9 mouse cellular contexts compared by ENCODE assay signal in genomic region chr2:174599071-174599635, GRCm38 (mm10). TPM values are rescaled to one million over a fixed set of nuclear protein-coding genes. Genes with fewer than 3 reads are reported as not detected.
A peak's percentile ranks its signal among the peaks of the same experiment; 100 is the strongest.
DNase-seq lines count a peak whose midpoint lies in the region; ATAC-seq and TF ChIP-seq lines count a peak whose summit lies in the region.
"Had no signal": no experiment of that assay in that cellular context is flagged by ENCODE, and none has a peak within 500 bp of the region (broad histone marks: within the 10 kb centered on the region; RNA-seq: fewer than 3 reads in every experiment).

No protein-coding gene starts in this region.

- H3K27me3 ChIP-seq in hindbrain, embryonic 11.5 days (ENCODE audit: control insufficient read depth, insufficient read depth, low read length), result no peaks in the 10 kb centered on the region
- no peaks in the 10 kb centered on the region for H3K27me3 ChIP-seq in hindbrain, embryonic 12.5 days
- H3K27me3 ChIP-seq in lung, embryonic 15.5 days, result no peaks in the 10 kb centered on the region
- no peaks in the 10 kb centered on the region for H3K27me3 ChIP-seq in embryonic facial prominence, embryonic 12.5 days
- no peaks in the 10 kb centered on the region for H3K27me3 ChIP-seq in small intestine, adult 2 months (ENCODE audit: control insufficient read depth, insufficient read depth, low read length)
- H3K27me3 ChIP-seq in midbrain, embryonic 15.5 days (replicated peaks), result no peaks in the 10 kb centered on the region
- H3K27me3 ChIP-seq: hindbrain, embryonic 15.5 days; limb, embryonic 13.5 days had no signal

- H3K9ac ChIP-seq in hindbrain, embryonic 11.5 days (ENCODE audit: low read depth, low read length), result no peak overlapping the region
- no peak overlapping the region for H3K9ac ChIP-seq in hindbrain, embryonic 12.5 days
- no peak overlapping the region for H3K9ac ChIP-seq in lung, embryonic 15.5 days
- H3K9ac ChIP-seq in embryonic facial prominence, embryonic 12.5 days, result no peak overlapping the region
- H3K9ac ChIP-seq in midbrain, embryonic 15.5 days, result no peak overlapping the region
- H3K9ac ChIP-seq: hindbrain, embryonic 15.5 days; limb, embryonic 13.5 days had no signal

- H3K4me2 ChIP-seq in hindbrain, embryonic 11.5 days (replicated peaks; ENCODE audit: low read depth, low read length), result no peak overlapping the region
- H3K4me2 ChIP-seq in hindbrain, embryonic 12.5 days (replicated peaks), result no peak overlapping the region
- no peak overlapping the region for H3K4me2 ChIP-seq in lung, embryonic 15.5 days
- H3K4me2 ChIP-seq in embryonic facial prominence, embryonic 12.5 days (replicated peaks), result 0 out of 2 replicates have a peak overlapping the region, but pooled peaks have one; percentile 13
- H3K4me2 ChIP-seq in midbrain, embryonic 15.5 days, result no peak overlapping the region
- H3K4me2 ChIP-seq: hindbrain, embryonic 15.5 days; limb, embryonic 13.5 days had no signal

- no peak for DNase-seq in hindbrain, embryonic 11.5 days (ENCODE audit: low spot score)
- no peak for DNase-seq in lung, adult 18-20 months

- no peak for TF ChIP-seq POLR2A in small intestine, adult 2 months (IDR thresholded peaks at IDR 0.05; ENCODE audit: low read depth, low read length)

- no peak for TF ChIP-seq CTCF in small intestine, adult 2 months (IDR thresholded peaks at IDR 0.05; ENCODE audit: extremely low read depth, insufficient read length, insufficient replicate concordance, low read depth, low read length)

- H3K27ac ChIP-seq in hindbrain, embryonic 11.5 days (ENCODE audit: low read depth, low read length), result no peak overlapping the region
- H3K27ac ChIP-seq in hindbrain, embryonic 12.5 days, result no peak overlapping the region
- H3K27ac ChIP-seq in lung, embryonic 15.5 days, result peak overlapping the region; percentile 65
- peak overlapping the region; percentile 72; the same call in 1 of the 2 replicates for H3K27ac ChIP-seq in embryonic facial prominence, embryonic 12.5 days
- H3K27ac ChIP-seq in small intestine, adult 2 months (ENCODE audit: insufficient read depth, low read depth, low read length), result no peak overlapping the region
- no peak overlapping the region for H3K27ac ChIP-seq in midbrain, embryonic 15.5 days
- H3K27ac ChIP-seq: hindbrain, embryonic 15.5 days; limb, embryonic 13.5 days had no signal

- H3K4me3 ChIP-seq in hindbrain, embryonic 11.5 days (ENCODE audit: low read depth, low read length), result no peak overlapping the region
- H3K4me3 ChIP-seq in hindbrain, embryonic 12.5 days, result no peak overlapping the region
- H3K4me3 ChIP-seq in lung, embryonic 15.5 days, result no peak overlapping the region
- no peak overlapping the region for H3K4me3 ChIP-seq in embryonic facial prominence, embryonic 12.5 days
- peak overlapping the region; percentile 31 for H3K4me3 ChIP-seq in small intestine, adult 2 months (ENCODE audit: low read depth, low read length)
- H3K4me3 ChIP-seq in midbrain, embryonic 15.5 days, result no peak overlapping the region
- H3K4me3 ChIP-seq: hindbrain, embryonic 15.5 days; limb, embryonic 13.5 days had no signal

- H3K9me3 ChIP-seq in hindbrain, embryonic 11.5 days (ENCODE audit: control insufficient read depth, low read length), result no peaks in the 10 kb centered on the region
- no peaks in the 10 kb centered on the region for H3K9me3 ChIP-seq in hindbrain, embryonic 12.5 days (replicated peaks)
- H3K9me3 ChIP-seq in lung, embryonic 15.5 days, result no peaks in the 10 kb centered on the region
- no peaks in the 10 kb centered on the region for H3K9me3 ChIP-seq in embryonic facial prominence, embryonic 12.5 days
- H3K9me3 ChIP-seq in midbrain, embryonic 15.5 days, result no peaks in the 10 kb centered on the region
- H3K9me3 ChIP-seq: hindbrain, embryonic 15.5 days; limb, embryonic 13.5 days had no signal

- H3K36me3 ChIP-seq in hindbrain, embryonic 11.5 days (ENCODE audit: control insufficient read depth, insufficient read depth, low read length), result no peaks in the 10 kb centered on the region
- H3K36me3 ChIP-seq in hindbrain, embryonic 12.5 days, result no peaks in the 10 kb centered on the region
- no peaks in the 10 kb centered on the region for H3K36me3 ChIP-seq in lung, embryonic 15.5 days
- H3K36me3 ChIP-seq in embryonic facial prominence, embryonic 12.5 days, result no peaks in the 10 kb centered on the region
- no peaks in the 10 kb centered on the region for H3K36me3 ChIP-seq in small intestine, adult 2 months (ENCODE audit: control insufficient read depth, insufficient read depth, low read length)
- no peaks in the 10 kb centered on the region for H3K36me3 ChIP-seq in midbrain, embryonic 15.5 days (replicated peaks)
- H3K36me3 ChIP-seq: hindbrain, embryonic 15.5 days; limb, embryonic 13.5 days had no signal

- ATAC-seq in hindbrain, embryonic 11.5 days (ENCODE audit: low FRiP score), result peak; percentile 19; the same call in 1 of the 2 replicates
- no peak for ATAC-seq in hindbrain, embryonic 12.5 days (ENCODE audit: low FRiP score)
- ATAC-seq in lung, embryonic 15.5 days (ENCODE audit: borderline replicate concordance, extremely low read depth, low FRiP score, low TSS enrichment), result peak; percentile 30; the same call in 1 of the 2 replicates
- peak; percentile 30; the same call in 1 of the 2 replicates for ATAC-seq in embryonic facial prominence, embryonic 12.5 days (ENCODE audit: insufficient number of reproducible peaks, insufficient read depth, low FRiP score, low TSS enrichment)
- ATAC-seq in midbrain, embryonic 15.5 days (replicated peaks), result no peak

- no peaks in the 10 kb centered on the region for H3K4me1 ChIP-seq in hindbrain, embryonic 11.5 days (replicated peaks; ENCODE audit: control insufficient read depth, insufficient read depth, low read length)
- peaks cover 5% of the 10 kb centered on the region; the same call in 1 of the 2 replicates for H3K4me1 ChIP-seq in hindbrain, embryonic 12.5 days
- peaks cover 4% of the 10 kb centered on the region; the same call in 1 of the 2 replicates for H3K4me1 ChIP-seq in lung, embryonic 15.5 days
- H3K4me1 ChIP-seq in embryonic facial prominence, embryonic 12.5 days, result peaks cover 31% of the 10 kb centered on the region
- H3K4me1 ChIP-seq in small intestine, adult 2 months (ENCODE audit: control insufficient read depth, insufficient read depth, insufficient read length, low read length), result no peaks in the 10 kb centered on the region; the same call in 1 of the 2 replicates
- no peaks in the 10 kb centered on the region for H3K4me1 ChIP-seq in midbrain, embryonic 15.5 days
- H3K4me1 ChIP-seq: hindbrain, embryonic 15.5 days had no signal

- WGBS in hindbrain, embryonic 11.5 days, result 85% methylated on average over 9 of the region's 9 CpGs
- 80% methylated on average over 9 of the region's 9 CpGs for WGBS in hindbrain, embryonic 12.5 days
- 61% methylated on average over 9 of the region's 9 CpGs for WGBS in lung, embryonic 15.5 days
- WGBS in embryonic facial prominence, embryonic 12.5 days, result 40% methylated on average over 9 of the region's 9 CpGs
- 78% methylated on average over 9 of the region's 9 CpGs for WGBS in small intestine, adult 2 months
- 85% methylated on average over 9 of the region's 9 CpGs for WGBS in midbrain, embryonic 15.5 days

RNA-seq across cellular contexts. Expression of gene Zfp831, which starts 44.2 kb away (rescaled TPM):
- polyA plus RNA-seq in hindbrain, embryonic 11.5 days (2014; fragmentation: Nextera tagmentation; extraction: Ambion mirVana), result not detected in 2 replicates
- polyA plus RNA-seq in hindbrain, embryonic 12.5 days (2016; fragmentation: Nextera tagmentation; extraction: Ambion mirVana), result 0.03 TPM in 1 of 2 replicates, not detected in the other
- polyA plus RNA-seq in lung, embryonic 15.5 days (2015; fragmentation: Nextera tagmentation; extraction: Ambion mirVana), result 0.02 and 0.03 TPM in 2 replicates
- not detected in 2 replicates for polyA plus RNA-seq in embryonic facial prominence, embryonic 12.5 days (2016; fragmentation: Nextera tagmentation; extraction: Ambion mirVana)
- 0.20 and 0.41 TPM in 2 replicates for polyA plus RNA-seq in small intestine, adult 2 months (2012; rRNA removed)
- not detected in 2 replicates for polyA plus RNA-seq in midbrain, embryonic 15.5 days (2015; fragmentation: Nextera tagmentation; extraction: Ambion mirVana)

Comparison
In these comparisons a context has a peak if more than half of its experiments do, and no peak if none do; other contexts are left out.
1. ATAC-seq: peak in hindbrain, embryonic 11.5 days (single experiment), lung, embryonic 15.5 days (single experiment) and embryonic facial prominence, embryonic 12.5 days (single experiment); none in hindbrain, embryonic 12.5 days (single experiment) and midbrain, embryonic 15.5 days (single experiment).
2. H3K27ac ChIP-seq: peak in lung, embryonic 15.5 days (single experiment) and embryonic facial prominence, embryonic 12.5 days (single experiment); none in hindbrain, embryonic 11.5 days (single experiment), hindbrain, embryonic 12.5 days (single experiment), small intestine, adult 2 months (single experiment) and midbrain, embryonic 15.5 days (single experiment).